Mouse (Mus musculus) embryonic fibroblast, embryonic 13.5 days (primary cell): ENCODE measurements around the gene Lrfn5. TPM values are rescaled to one million over a fixed set of nuclear protein-coding genes. Genes with fewer than 3 reads are reported as not detected.

Experiments used
- H3K27ac ChIP-seq: 2 replicates; pipeline ENCODE4 v1.5.1; 2012; ENCODE audit warnings: low read length, control low read depth, inconsistent platforms; ENCODE audit not compliant: insufficient read depth
- H3K4me1 ChIP-seq: 2 replicates; pipeline ENCODE4 v1.6.1; 2011; ENCODE audit warnings: low read length; ENCODE audit not compliant: control insufficient read depth, insufficient read depth
- H3K4me3 ChIP-seq: 2 replicates; pipeline ENCODE4 v1.5.1; 2011; ENCODE audit warnings: mild to moderate bottlenecking, control low read depth, low read length; ENCODE audit not compliant: insufficient read depth
- CTCF ChIP-seq: IDR thresholded peaks from 2 replicates; pipeline ENCODE4 v1.5.1; 2011; ENCODE audit warnings: mild to moderate bottlenecking, control low read depth, low read length, moderate library complexity, borderline replicate concordance; ENCODE audit not compliant: insufficient read depth
- POLR2A ChIP-seq: IDR thresholded peaks from 2 replicates; pipeline ENCODE4 v1.6.1; 2011; ENCODE audit warnings: low read depth, mild to moderate bottlenecking, control low read depth, low read length, moderate library complexity
- polyA plus RNA-seq: library from polyadenylated mRNA; stranded (reverse); fragments of >200 nt; gene quantifications from 2 replicates; pipeline ENCODE4 v1.2.4, GENCODE M21; 2011; ENCODE audit warnings: low read depth; ENCODE audit not compliant: missing spikeins, insufficient read length

The Lrfn5 gene
- polyA plus RNA-seq = 0.13 TPM in 1 of 2 replicates, not detected in the other

- peak within 1 kb of the TSS; percentile 51 for H3K4me3 ChIP-seq
- H3K27ac ChIP-seq = no peak within 1 kb of the TSS
- H3K4me1 ChIP-seq = peaks cover 2% of the 10 kb centered on the region; the same call in 1 of the 2 replicates
- TF ChIP-seq POLR2A = no peak
- TF ChIP-seq CTCF = no peak
These were observed at the start of gene Lrfn5 for GRCm38 (mm10) chr12:61522829-61523370. Lrfn5 (plus strand) TSS chr12:61523150.

DNA sequence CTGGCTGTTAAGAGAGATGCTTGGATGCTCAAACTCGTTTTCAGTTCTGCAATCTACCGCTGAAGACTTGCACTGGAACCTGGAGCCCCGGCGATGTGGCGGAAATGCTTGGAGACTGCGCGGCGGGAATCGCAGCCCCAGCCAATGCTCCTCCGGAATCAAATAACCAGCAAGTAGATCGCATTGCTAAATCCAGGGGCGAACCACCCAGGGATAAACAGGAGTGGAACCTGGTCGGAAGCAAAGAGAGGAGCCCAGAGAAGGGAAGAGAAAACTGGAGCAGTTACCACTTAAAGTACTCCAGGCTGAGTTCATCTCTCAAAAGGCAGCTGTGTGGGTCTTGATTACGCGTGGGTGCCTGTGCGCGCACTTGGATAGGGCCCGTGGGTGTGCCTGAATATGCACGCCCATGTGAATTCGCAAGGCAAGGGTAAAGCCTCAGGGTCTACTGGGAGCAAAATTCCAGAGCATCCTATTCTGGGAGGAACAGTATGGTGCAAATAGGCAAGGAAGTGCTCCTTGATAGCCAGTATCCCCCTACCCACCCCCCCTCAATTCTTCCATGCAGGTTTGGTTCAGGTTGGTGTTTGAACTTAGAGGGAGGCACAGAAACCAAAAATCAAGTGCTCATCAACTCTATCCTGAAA lies 1.3 kb upstream of the Lrfn5 start:
- H3K27ac ChIP-seq = no peak overlapping the region
- peaks cover 2% of the 10 kb centered on the region; the same call in 1 of the 2 replicates for H3K4me1 ChIP-seq
- TF ChIP-seq POLR2A (no peak), CTCF (no peak)
- no peak overlapping the region for H3K4me3 ChIP-seq

DNA sequence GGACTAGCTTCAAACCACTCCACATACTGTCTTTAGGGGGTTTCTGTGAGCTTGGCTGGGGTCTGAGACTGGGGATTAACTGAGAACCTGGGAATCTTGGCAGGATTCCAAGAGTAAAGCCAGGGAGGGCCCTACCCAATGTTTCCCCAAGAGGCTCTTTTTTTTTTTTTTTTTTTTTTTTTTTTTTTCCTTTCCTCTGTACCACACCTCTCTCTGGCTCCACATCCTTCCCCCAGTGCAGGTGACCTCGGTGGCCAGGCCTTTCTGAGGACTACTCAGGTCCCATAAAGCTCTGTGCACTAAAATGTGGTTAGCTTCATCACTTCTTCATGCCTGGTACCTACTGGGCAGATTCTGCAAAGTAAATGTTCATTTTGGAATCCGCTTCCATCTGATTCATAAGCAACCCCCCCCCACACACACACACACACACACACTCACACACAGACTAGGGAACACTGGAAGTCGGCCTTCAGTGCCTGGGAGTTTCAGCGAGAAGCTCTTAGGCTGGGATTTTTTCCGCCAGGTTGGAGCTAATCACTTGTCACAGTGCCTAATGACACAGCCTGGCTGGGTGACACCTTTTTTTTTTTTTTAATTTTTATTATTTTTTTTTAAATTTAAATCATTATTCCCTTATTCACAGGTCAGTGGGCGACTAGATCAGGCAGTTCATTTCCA lies 662 bp upstream of the Lrfn5 start:
- TF ChIP-seq POLR2A (no peak), CTCF (no peak)
- H3K4me1 ChIP-seq = peaks cover 2% of the 10 kb centered on the region; the same call in 1 of the 2 replicates
- peak overlapping the region; percentile 51 for H3K4me3 ChIP-seq
- no peak overlapping the region for H3K27ac ChIP-seq

DNA sequence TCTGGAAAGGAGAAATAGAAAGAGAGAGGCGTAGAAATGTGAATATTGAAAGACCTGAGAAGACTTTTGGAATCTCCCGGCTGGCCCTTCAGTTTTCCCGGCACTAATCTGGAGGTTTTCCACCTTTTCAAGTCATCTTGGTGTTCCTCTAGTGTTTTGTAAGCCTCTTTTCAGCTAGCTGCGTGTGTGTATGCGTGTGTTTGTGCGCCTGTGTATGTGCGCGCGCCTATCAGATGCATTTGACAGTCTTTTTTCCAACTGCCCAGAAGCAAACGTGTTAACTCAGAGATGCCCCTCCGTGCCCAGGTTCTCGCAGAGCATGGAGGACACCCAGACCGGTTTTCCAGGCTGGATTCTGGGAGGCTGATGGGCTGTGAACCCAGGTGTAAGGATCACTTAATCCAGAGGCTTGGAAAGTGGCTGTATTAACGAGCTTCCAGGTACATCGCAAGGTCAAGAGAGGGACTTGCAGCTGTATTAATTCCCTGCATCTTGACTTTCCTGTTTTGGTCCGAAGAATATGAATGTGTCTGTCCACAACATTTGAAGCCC lies 757 bp downstream of the Lrfn5 start:
- Histone ChIP-seq H3K27ac (no peak overlapping the region), H3K4me3 (peak overlapping the region; percentile 51), H3K4me1 (peaks cover 2% of the 10 kb centered on the region; the same call in 1 of the 2 replicates)
- TF ChIP-seq CTCF = no peak
- no peak for TF ChIP-seq POLR2A

GRCm38 (mm10) chr12:61524183-61524651 lies 1.3 kb downstream of the Lrfn5 start:
- H3K27ac ChIP-seq = no peak overlapping the region
- H3K4me1 ChIP-seq = peaks cover 2% of the 10 kb centered on the region; the same call in 1 of the 2 replicates
- TF ChIP-seq CTCF (no peak), POLR2A (no peak)
- peak overlapping the region; percentile 51; the same call in 1 of the 2 replicates for H3K4me3 ChIP-seq

DNA sequence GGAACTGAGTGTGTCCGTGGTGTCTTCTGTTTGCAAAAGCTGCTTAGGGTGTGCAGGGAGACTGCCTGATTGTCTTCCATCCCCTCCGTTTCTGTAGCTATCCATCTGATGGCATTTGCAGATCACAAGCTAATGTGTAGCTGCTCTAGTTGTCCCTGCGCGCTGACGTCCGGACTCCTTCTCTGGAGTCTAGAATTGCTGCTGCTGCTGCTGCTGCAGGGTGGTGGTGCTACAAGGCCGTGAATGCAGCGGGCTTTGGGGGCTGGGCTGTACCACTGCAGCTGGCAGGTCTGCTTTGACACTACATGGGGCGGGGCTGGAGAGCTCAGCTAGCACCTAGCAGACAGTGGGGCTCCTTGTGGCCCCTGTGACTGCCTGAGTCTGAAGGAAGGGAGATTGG lies 3.2 kb downstream of the Lrfn5 start:
- Histone ChIP-seq H3K4me1 (peaks cover 2% of the 10 kb centered on the region; the same call in 1 of the 2 replicates), H3K27ac (no peak overlapping the region), H3K4me3 (no peak overlapping the region)
- no peak for TF ChIP-seq POLR2A
- no peak for TF ChIP-seq CTCF

- no peak for TF ChIP-seq POLR2A
- TF ChIP-seq CTCF = no peak
- Histone ChIP-seq H3K27ac (no peak overlapping the region), H3K4me1 (no peaks in the 10 kb centered on the region), H3K4me3 (no peak overlapping the region)
These were observed 57.0 kb downstream of the Lrfn5 start for GRCm38 (mm10) chr12:61579949-61580348.

- TF ChIP-seq CTCF = no peak
- TF ChIP-seq POLR2A = no peak
- no peak overlapping the region for H3K27ac ChIP-seq
- H3K4me3 ChIP-seq = no peak overlapping the region
These were observed 77.4 kb downstream of the Lrfn5 start for GRCm38 (mm10) chr12:61600305-61600704.

DNA sequence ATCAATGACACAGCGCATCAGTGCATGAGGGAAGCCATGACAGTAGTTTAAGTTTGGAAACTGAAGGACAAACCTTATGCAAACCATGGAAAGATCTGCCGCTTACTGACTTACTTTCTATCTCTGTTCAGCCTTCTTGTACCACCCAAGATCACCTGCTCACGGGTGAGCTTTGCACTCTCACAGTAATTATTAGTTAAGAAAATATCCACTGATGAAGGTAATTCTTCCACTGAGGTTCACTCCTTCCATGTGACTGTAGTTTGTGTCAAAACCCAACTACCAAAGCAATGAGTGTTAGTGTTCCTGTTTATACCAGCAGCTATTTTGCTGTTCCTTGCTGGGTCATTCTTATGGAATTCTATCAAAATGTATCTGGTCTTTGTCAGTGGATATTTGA lies 84.9 kb downstream of the Lrfn5 start:
- no peak overlapping the region for H3K4me3 ChIP-seq
- H3K27ac ChIP-seq = no peak overlapping the region
- no peak for TF ChIP-seq POLR2A
- no peak for TF ChIP-seq CTCF
- H3K4me1 ChIP-seq = no peaks in the 10 kb centered on the region

More at GRCm38 (mm10) chr12:61600305-61600704, 77.4 kb downstream of the Lrfn5 start:
- H3K4me1 ChIP-seq = no peaks in the 10 kb centered on the region

GRCm38 (mm10) chr12:61610081-61610480 lies 87.1 kb downstream of the Lrfn5 start:
- H3K27ac ChIP-seq = no peak overlapping the region
- TF ChIP-seq POLR2A = no peak
- no peak for TF ChIP-seq CTCF
- no peaks in the 10 kb centered on the region for H3K4me1 ChIP-seq
- no peak overlapping the region for H3K4me3 ChIP-seq
